Mouse (Mus musculus): ENCODE data around the gene Uqcr10.

DNA sequence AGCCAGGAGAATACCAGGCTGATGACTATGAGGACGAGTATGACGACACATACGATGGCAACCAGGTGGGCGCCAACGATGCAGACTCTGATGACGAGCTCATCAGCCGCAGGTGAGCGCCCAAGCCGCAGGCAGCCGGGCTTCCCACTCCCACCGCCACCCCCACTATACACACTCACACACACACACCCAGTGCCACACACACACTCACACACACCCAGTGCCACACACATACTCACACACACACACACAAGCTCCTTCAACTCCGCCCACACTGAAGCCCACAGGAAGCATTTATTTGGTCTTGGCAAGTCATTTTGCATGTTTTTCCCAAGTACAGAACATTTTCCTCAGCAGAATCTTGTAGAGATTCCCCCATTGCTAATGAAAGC lies 24.7 kb downstream of the Uqcr10 start:
- TF ChIP-seq CTCF (IDR thresholded peaks at IDR 0.05; ENCODE audit: low read depth, low read length) (no peak), POLR2A (IDR thresholded peaks at IDR 0.05; ENCODE audit: borderline replicate concordance, low read depth, low read length) (no peak)
